Mouse (Mus musculus) bone marrow, adult 2 months (tissue): ENCODE measurements around the gene Fam172a.

Source experiments
- CTCF ChIP-seq: fragments of 200-500 bp; IDR thresholded peaks from 2 replicates; pipeline ENCODE4 v1.5.1; 2011; ENCODE audit warnings: low read length, control low read depth; ENCODE audit not compliant: control insufficient read depth, insufficient read depth
- POLR2A ChIP-seq: fragments of 200-500 bp; IDR thresholded peaks from 2 replicates; pipeline ENCODE4 v1.6.1; 2011; ENCODE audit warnings: low read depth, mild to moderate bottlenecking, control low read depth, low read length, borderline replicate concordance; ENCODE audit not compliant: control insufficient read depth

GRCm38 (mm10) chr13:78180261-78180660 lies 478.4 kb downstream of the Fam172a start:
- TF ChIP-seq POLR2A (no peak), CTCF (no peak)
